Mouse (Mus musculus) kidney, embryonic 16.5 days (tissue): ENCODE measurements around the gene Nr2f6. TPM values are rescaled to one million over a fixed set of nuclear protein-coding genes. Genes with fewer than 3 reads are reported as not detected.

Experiments
- ATAC-seq: fragments of 200-750 bp; cut with Nextera tagmentation; 2 replicates; pipeline ENCODE4 v1.8.0; 2017; ENCODE audit warnings: moderate TSS enrichment; ENCODE audit not compliant: low FRiP score, low TSS enrichment
- H3K27ac ChIP-seq: fragments of 300-500 bp; sonication (generic); 2 replicates; pipeline ENCODE4 v1.5.1; 2014; ENCODE audit warnings: low read length
- H3K27me3 ChIP-seq: fragments of 300-500 bp; sonication (generic); 2 replicates; pipeline ENCODE4 v1.6.1; 2014; ENCODE audit warnings: low read length, control low read depth, mixed read lengths; ENCODE audit not compliant: insufficient read depth
- H3K36me3 ChIP-seq: fragments of 300-500 bp; sonication (generic); 2 replicates; pipeline ENCODE4 v1.6.1; 2014; ENCODE audit warnings: low read length, control low read depth, mixed read lengths; ENCODE audit not compliant: insufficient read depth
- H3K4me1 ChIP-seq: fragments of 300-500 bp; sonication (generic); 2 replicates; pipeline ENCODE4 v1.6.1; 2014; ENCODE audit warnings: low read length, control low read depth, mixed read lengths; ENCODE audit not compliant: insufficient read depth
- H3K4me2 ChIP-seq: fragments of 300-500 bp; sonication (generic); replicated peaks from 2 replicates; pipeline ENCODE4 v1.6.1; 2014; ENCODE audit warnings: low read depth, low read length
- H3K4me3 ChIP-seq: fragments of 300-500 bp; sonication (generic); 2 replicates; pipeline ENCODE4 v1.5.1; 2014; ENCODE audit warnings: mild to moderate bottlenecking, low read length
- H3K9ac ChIP-seq: fragments of 300-500 bp; sonication (generic); replicated peaks from 2 replicates; pipeline ENCODE4 v1.6.1; 2014; ENCODE audit warnings: low read length
- H3K9me3 ChIP-seq: fragments of 300-500 bp; sonication (generic); 2 replicates; pipeline ENCODE4 v1.6.1; 2016; ENCODE audit warnings: low read length, control low read depth
- WGBS: fragments of 180-500 bp; shearing (Covaris S2); extraction: QIAGEN DNeasy Blood & Tissue Kit; methylation state at CpG from one replicate; pipeline ENCODE4 v1.1.7; 2014; 5-methylcytosine and 5-hydroxymethylcytosine counted together
- polyA plus RNA-seq: library from polyadenylated mRNA; unstranded; fragments of >200 nt; fragmentation: Nextera tagmentation; extraction: Ambion mirVana; gene quantifications from 2 replicates; pipeline ENCODE4 v1.2.1, GENCODE M21; 2015

The Nr2f6 gene
- polyA plus RNA-seq, 1 experiment from 2014 or later, result 82.9 TPM

DNA sequence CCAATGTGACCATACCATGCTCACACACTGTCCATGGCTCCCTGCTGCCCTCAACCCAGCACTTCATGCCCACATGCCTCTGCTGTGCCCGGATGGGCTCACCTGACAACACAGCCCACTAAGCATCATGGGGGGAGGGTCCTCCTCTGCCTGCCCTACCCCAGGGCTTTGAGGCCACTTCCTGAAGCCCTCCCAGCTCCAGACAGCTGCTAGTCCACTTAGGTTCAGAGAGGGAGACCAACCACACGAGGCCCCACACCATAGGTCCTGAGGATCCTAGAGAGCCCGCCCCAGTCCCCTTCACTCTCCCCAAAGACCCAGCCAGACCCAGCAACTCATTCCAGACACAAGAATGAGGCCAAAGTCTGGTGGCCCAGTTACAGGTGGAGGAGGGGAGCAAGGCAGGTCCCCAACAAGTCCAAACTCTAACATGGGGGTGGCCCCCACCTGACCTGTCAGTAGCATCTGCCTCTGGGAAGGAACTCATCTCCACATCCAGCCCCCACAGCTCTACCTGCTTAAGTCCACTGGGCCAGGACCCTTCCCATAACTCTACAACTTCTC, 2.2 kb downstream of the Nr2f6 start:
- peaks cover 30% of the 10 kb centered on the region for H3K36me3 ChIP-seq
- peak overlapping the region; percentile 94 for H3K9ac ChIP-seq
- no peak for ATAC-seq
- H3K27me3 ChIP-seq, result no peaks in the 10 kb centered on the region
- peak overlapping the region; percentile 99 for H3K27ac ChIP-seq
- 28% methylated on average over 3 of the region's 3 CpGs for WGBS
- H3K4me3 ChIP-seq, result peak overlapping the region; percentile 75
- no peaks in the 10 kb centered on the region for H3K9me3 ChIP-seq
- H3K4me1 ChIP-seq, result peaks cover 72% of the 10 kb centered on the region
- peak overlapping the region; percentile 94 for H3K4me2 ChIP-seq

DNA sequence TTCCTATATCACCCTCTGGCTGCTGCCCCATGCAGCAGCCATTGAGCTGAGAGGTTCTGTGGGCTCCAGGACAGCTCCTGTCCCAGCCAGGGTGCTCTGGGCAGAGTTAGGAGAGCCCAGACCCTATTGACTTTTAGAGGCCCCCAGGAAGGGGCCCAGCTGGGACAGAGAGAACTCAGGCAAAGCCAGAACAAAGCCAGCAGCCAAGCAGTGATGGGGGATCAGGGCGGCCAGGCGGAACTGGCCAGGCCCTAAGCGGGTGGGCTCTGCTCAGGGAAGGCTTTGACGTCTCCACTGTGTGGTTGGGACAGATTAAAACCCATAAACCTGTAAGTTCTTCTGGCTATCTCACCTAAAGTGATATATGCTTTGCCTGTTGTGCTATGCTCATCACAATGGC, 2.8 kb downstream of the Nr2f6 start:
- no peaks in the 10 kb centered on the region for H3K9me3 ChIP-seq
- peak overlapping the region; percentile 99 for H3K27ac ChIP-seq
- ATAC-seq, result no peak
- peak overlapping the region; percentile 75 for H3K4me3 ChIP-seq
- H3K4me2 ChIP-seq, result peak overlapping the region; percentile 94
- H3K9ac ChIP-seq, result peak overlapping the region; percentile 94
- peaks cover 74% of the 10 kb centered on the region for H3K4me1 ChIP-seq
- peaks cover 35% of the 10 kb centered on the region for H3K36me3 ChIP-seq
- H3K27me3 ChIP-seq, result no peaks in the 10 kb centered on the region
- WGBS, result 37% methylated on average over 4 of the region's 4 CpGs

DNA sequence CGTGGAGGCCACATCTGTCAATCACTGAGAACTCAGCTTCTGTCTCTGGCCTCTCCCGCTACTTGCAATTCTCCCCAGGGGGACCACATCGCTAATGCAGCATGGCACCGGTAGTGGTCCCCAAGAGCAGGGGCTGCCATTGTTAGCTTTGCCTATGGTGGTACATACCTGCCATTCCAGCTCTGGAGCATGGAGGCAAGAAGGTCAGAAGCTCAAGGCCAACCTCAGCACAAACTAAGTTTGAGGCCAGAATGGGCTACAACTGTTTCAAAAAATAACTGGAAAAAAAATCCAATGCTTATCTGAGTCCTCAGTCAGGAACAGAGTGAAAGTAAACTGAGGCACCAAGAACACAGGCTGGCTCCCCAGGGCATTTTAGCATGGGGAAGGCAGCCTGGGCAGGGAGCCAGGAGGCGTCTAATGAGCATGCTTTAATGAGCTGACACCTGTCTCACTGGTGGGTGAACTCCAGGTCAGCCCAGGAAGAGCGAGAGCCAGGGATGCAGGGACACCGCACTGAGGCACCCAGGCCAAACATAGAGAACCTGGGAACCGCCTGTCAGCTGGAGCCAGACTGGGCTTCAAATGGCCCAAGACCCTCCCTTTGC, 5.2 kb downstream of the Nr2f6 start:
- Histone ChIP-seq H3K4me3 (no peak overlapping the region; the same call in 1 of the 2 replicates), H3K9me3 (no peaks in the 10 kb centered on the region), H3K4me1 (peaks cover 57% of the 10 kb centered on the region), H3K4me2 (peak overlapping the region; percentile 46), H3K36me3 (peaks cover 49% of the 10 kb centered on the region), H3K9ac (peak overlapping the region; percentile 52; the same call in 1 of the 2 replicates), H3K27ac (no peak overlapping the region), H3K27me3 (no peaks in the 10 kb centered on the region)
- WGBS, result 45% methylated on average over 8 of the region's 8 CpGs
- no peak for ATAC-seq

DNA sequence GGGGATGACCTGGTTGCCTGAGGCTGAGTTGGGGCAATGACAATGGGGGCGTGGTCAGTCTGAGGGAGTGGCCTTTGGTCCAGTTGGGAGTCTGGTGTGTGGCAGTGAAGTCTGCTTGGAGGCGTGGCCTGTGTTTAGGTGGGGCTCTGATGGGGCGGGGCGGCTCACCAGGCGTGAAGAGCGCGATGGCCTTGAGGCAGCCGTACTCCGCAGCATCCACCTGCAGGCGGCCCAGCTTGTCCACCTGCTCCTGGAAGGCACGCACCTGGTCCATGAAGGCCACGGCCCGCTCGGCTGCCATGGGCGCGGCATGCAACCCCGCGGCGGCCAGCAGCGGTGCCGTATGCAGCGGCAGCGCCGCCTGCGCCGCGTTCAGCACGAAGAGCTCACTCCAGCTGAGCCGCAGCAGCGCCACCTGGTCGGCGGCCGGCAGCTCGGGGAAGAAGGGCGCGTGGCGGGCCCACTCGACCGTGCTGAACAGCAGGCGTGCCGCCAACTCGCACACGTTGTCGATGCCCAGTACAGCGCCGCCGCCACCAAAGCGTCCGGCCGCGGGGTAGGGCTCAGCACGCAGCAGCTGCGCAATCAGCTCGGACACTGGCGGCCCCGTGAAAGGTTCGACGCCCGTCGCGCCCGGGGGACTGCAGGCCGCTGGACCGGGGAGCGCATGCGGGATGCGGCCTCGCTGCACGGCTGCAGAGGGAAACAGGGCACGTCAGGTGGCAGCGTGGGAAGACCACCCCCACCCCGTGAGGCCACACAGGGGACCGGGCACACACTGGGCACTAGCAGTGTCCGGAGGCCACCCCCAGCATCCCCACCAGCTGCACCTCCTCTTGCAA, 6.0 kb downstream of the Nr2f6 start:
- peak overlapping the region; percentile 52 for H3K9ac ChIP-seq
- peak overlapping the region; percentile 22 for H3K4me3 ChIP-seq
- H3K27ac ChIP-seq, result peak overlapping the region; percentile 59
- H3K4me1 ChIP-seq, result peaks cover 57% of the 10 kb centered on the region
- no peaks in the 10 kb centered on the region for H3K27me3 ChIP-seq
- peak overlapping the region; percentile 46 for H3K4me2 ChIP-seq
- no peaks in the 10 kb centered on the region for H3K9me3 ChIP-seq
- peaks cover 49% of the 10 kb centered on the region for H3K36me3 ChIP-seq
- WGBS, result 9% methylated on average over 74 of the region's 74 CpGs
- peak; percentile 17 for ATAC-seq

DNA sequence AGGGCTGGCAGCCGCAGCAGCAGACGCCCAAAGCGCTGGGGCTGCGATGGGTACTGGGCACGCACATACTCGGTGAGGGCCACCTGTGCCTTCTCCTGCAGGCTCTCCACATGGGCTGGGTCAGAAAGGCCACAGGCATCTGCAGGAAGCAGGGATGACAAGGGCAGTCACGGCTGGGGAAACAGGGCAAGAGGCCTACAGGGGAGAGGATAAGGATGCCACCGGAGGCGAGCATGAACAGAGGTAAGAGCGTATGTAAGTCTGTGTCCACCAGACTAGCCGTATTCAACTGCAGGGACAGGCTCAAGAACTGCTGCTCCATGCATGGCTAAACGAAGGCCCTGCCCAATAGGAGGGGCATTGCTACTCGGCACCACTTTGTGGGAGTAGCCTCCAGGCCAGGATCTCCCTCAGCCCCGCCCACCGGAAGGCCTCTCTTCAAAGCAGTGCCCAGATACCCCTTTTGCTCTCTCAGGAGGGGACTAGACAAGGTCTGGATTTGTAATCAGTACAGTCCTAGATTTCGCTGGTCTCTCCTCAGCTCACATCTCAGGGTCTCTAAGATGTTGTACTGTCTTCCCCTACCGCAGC, 7.0 kb downstream of the Nr2f6 start:
- Histone ChIP-seq H3K36me3 (peaks cover 52% of the 10 kb centered on the region), H3K27ac (peak overlapping the region; percentile 5; the same call in 1 of the 2 replicates), H3K27me3 (no peaks in the 10 kb centered on the region), H3K4me1 (peaks cover 58% of the 10 kb centered on the region), H3K4me3 (no peak overlapping the region), H3K4me2 (no peak overlapping the region), H3K9me3 (no peaks in the 10 kb centered on the region), H3K9ac (no peak overlapping the region)
- 0 out of 2 replicates have a peak, but pooled peaks have one; percentile 6 for ATAC-seq
- 67% methylated on average over 17 of the region's 17 CpGs for WGBS

DNA sequence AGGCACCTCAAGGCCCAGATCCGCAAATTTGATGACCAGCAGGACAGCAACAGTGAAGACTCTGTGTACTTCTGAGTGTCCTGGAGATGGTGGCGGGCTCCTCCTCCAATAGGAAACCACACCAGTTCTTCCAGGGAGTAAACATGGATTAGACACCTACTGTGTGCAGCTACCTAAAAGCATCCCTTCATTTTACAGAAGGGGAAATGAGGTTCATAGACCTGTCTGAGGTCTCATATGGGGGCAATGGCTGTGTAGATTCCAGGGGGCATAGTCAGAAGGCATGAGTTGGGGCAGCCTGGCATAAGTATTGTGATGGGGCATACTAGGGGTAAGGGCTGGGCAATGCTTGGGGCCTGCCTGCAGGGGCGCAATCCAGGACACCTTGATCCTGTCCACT, 8.8 kb downstream of the Nr2f6 start:
- Histone ChIP-seq H3K4me3 (no peak overlapping the region), H3K9ac (no peak overlapping the region), H3K36me3 (peaks cover 56% of the 10 kb centered on the region), H3K4me2 (no peak overlapping the region), H3K4me1 (peaks cover 46% of the 10 kb centered on the region), H3K27ac (no peak overlapping the region), H3K27me3 (no peaks in the 10 kb centered on the region), H3K9me3 (no peaks in the 10 kb centered on the region)
- no peak for ATAC-seq
- 95% methylated on average over 3 of the region's 3 CpGs for WGBS

DNA sequence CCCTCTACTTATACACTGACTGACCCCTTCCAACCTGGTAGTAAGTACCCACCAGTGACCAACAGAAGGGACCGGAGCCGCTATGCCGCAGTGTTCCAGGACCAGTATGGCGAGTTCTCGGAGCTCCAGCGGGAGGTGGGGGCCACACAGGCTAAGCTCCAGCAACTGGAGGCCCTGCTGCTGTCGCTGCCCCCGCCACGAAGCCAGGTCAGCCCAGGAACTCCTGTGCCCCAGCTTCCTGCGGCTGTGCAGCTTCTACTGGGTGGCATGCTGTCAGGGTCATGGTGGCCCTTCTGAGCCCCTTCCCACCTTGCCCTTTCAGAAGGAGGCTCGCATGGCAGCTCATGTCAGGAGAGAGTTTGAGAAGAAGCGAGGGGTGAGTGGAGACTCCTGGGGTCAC, 9.3 kb downstream of the Nr2f6 start:
- Histone ChIP-seq H3K4me2 (no peak overlapping the region), H3K9ac (no peak overlapping the region), H3K36me3 (peaks cover 51% of the 10 kb centered on the region), H3K27me3 (no peaks in the 10 kb centered on the region), H3K4me3 (no peak overlapping the region), H3K27ac (no peak overlapping the region), H3K4me1 (peaks cover 45% of the 10 kb centered on the region), H3K9me3 (no peaks in the 10 kb centered on the region)
- WGBS, result 81% methylated on average over 12 of the region's 12 CpGs
- ATAC-seq, result no peak

DNA sequence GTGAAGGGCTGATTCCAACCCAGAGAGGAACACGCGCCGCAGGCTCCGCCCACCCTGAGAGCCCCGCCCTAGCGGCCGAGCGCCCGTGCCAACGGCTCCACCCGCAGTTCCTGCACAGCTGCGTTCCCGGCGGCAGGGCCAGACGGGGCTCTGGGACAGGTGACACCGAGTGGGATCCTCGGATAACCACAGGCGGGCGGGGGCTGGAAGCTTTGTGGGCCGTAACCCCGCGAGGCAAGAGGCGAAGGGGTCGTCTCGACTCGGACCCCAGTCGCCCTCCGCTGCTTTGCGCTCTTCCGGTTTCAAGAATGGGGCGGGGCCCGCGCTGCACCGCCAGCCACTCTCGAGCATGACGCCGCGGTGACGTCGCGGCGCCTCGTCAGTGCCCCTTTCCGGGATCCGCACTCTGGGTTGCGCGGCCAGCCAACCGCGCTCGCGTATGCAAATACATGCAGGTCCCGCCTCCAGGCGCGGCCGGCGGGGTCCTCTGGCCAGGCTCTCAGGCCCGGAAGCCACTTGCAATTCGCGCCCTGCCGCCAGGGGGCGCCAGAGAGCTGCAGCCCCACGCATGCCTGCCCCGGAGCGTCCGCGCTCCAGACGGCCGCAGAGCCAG, 10.4 kb downstream of the Nr2f6 start, which contains the start of gene Ocel1:
Gene Ocel1, plus strand, starts transcription at position 63 of the 613 bp plus-strand sequence.
- Histone ChIP-seq H3K27me3 (no peaks in the 10 kb centered on the region), H3K36me3 (peaks cover 45% of the 10 kb centered on the region), H3K27ac (peak within 1 kb of the TSS; percentile 43), H3K4me1 (peaks cover 36% of the 10 kb centered on the region), H3K9ac (peak within 1 kb of the TSS; percentile 64), H3K9me3 (no peaks in the 10 kb centered on the region), H3K4me2 (peak within 1 kb of the TSS; percentile 56), H3K4me3 (peak within 1 kb of the TSS; percentile 52)
- peak; percentile 81 for ATAC-seq
- under 1% methylated on average over 68 of the region's 68 CpGs for WGBS

DNA sequence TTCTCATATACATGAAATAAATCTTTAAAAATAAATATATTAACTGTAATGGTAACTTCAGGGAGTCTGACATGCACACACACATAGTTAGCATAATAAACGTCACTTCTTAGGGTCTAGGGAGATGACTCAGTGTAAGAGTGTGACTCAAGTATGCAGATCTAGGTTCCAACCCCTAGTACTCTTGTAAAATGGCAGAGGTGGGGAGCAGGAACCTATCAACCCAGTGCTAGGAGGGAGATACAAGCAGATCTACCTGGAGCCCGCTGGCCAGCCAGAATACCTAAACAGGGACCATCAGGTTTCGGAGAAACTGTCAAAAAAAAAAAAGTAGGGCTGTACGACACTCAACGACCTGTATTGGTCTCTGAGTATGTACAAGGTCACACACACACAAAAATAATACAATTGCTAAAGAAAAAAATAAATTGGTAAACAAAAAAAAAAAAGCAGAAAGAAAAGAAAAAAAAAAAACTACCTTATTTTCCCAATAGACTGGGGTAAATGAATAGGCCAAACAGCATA, 11.0 kb downstream of the Nr2f6 start:
- H3K4me1 ChIP-seq, result peaks cover 33% of the 10 kb centered on the region
- peak overlapping the region; percentile 56 for H3K4me2 ChIP-seq
- ATAC-seq, result no peak
- H3K27ac ChIP-seq, result peak overlapping the region; percentile 42; the same call in 1 of the 2 replicates
- no peaks in the 10 kb centered on the region for H3K9me3 ChIP-seq
- H3K36me3 ChIP-seq, result peaks cover 43% of the 10 kb centered on the region
- H3K27me3 ChIP-seq, result no peaks in the 10 kb centered on the region
- 14% methylated on average over 5 of the region's 5 CpGs for WGBS
- H3K9ac ChIP-seq, result peak overlapping the region; percentile 64
- H3K4me3 ChIP-seq, result peak overlapping the region; percentile 52
